Mouse (Mus musculus): ENCODE data around the gene Gm20708. TPM values are rescaled to one million over a fixed set of nuclear protein-coding genes. Genes with fewer than 3 reads are reported as not detected.

Gene Gm20708
- polyA plus RNA-seq, 1 experiment, result not detected

GRCm38 (mm10) chr11:117881787-117882186 lies 72.3 kb downstream of the Gm20708 start:
- Histone ChIP-seq H3K4me3 (replicated peaks) (no peak overlapping the region), H3K9me3 (no peaks in the 10 kb centered on the region), H3K36me3 (replicated peaks; ENCODE audit: low read length) (no peaks in the 10 kb centered on the region), H3K4me1 (peaks cover 72% of the 10 kb centered on the region), H3K27me3 (replicated peaks) (peaks cover 49% of the 10 kb centered on the region)
- no peak for TF ChIP-seq GATA1 (IDR thresholded peaks at IDR 0.05; ENCODE audit: borderline replicate concordance, low read length)
- no peak for TF ChIP-seq FLI1 (IDR thresholded peaks at IDR 0.05; ENCODE audit: low read length)

- Histone ChIP-seq H3K4me3 (replicated peaks) (no peak overlapping the region), H3K27me3 (replicated peaks) (peaks cover 51% of the 10 kb centered on the region), H3K4me1 (peaks cover 68% of the 10 kb centered on the region), H3K36me3 (replicated peaks; ENCODE audit: low read length) (no peaks in the 10 kb centered on the region), H3K9me3 (no peaks in the 10 kb centered on the region)
- TF ChIP-seq FLI1 (IDR thresholded peaks at IDR 0.05; ENCODE audit: low read length), result no peak
- TF ChIP-seq GATA1 (IDR thresholded peaks at IDR 0.05; ENCODE audit: borderline replicate concordance, low read length), result no peak
Observed at GRCm38 (mm10) chr11:117882208-117882607, 72.7 kb downstream of the Gm20708 start.

DNA sequence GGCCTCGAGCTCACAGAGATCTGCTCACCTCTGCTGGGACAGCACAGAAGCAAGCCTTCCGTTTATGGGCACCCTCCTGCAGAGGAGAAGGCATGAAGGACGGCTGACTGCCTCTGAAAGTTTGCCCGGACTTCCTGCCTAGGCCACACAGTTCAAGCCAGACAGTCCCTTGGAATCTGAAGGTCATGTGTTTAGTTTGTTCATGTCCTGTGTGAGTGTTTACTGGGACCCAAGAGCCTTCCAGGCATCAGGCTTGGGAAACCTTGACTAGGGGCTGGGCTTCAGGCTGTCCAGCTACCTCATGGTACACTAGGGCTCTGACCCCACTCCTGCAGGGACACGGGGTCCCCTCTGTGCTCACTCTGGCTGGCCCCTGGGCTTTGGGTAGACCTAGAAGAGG lies 76.5 kb downstream of the Gm20708 start:
- Histone ChIP-seq H3K9me3 (no peaks in the 10 kb centered on the region), H3K4me1 (peaks cover 48% of the 10 kb centered on the region), H3K27me3 (replicated peaks) (peaks cover 73% of the 10 kb centered on the region), H3K4me3 (replicated peaks) (no peak overlapping the region), H3K36me3 (replicated peaks; ENCODE audit: low read length) (no peaks in the 10 kb centered on the region)
- no peak for TF ChIP-seq FLI1 (IDR thresholded peaks at IDR 0.05; ENCODE audit: low read length)

DNA sequence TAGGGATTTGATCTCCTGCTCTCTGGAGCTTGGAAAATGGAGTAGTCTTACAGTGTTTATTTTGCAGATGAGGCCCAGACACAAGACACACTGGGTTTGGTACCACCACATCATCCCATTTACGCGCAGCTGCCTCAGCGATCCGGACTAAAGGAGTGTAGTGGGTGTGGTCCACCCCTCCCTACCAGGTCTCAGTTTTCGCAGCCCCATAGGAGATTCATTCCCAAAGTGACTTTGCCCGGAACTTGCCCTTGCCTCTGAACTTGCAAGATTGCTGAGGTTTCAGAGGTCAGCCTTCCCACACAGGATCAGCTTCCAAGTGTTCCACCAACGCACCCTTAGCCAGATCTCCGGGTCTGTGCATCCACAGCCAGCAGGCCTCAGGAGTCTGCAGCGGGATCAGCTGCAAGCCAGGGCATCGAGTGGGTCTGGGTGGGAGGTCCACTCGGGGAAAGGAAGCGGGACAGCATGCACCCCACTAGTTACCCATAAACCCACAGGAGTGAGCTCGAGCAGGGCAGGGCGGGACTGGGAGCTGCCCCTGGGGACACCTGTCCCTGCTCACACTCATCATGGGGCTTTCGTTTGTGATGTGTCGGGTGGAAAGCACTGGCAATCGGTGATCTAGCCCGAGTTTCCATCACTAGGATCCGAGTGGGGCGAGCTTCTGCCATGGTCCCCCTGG lies 78.8 kb downstream of the Gm20708 start:
- Histone ChIP-seq H3K4me3 (replicated peaks) (no peak overlapping the region), H3K27me3 (replicated peaks) (peaks cover 72% of the 10 kb centered on the region), H3K4me1 (peaks cover 43% of the 10 kb centered on the region), H3K9me3 (no peaks in the 10 kb centered on the region), H3K36me3 (replicated peaks; ENCODE audit: low read length) (no peaks in the 10 kb centered on the region)
- TF ChIP-seq GATA1 (IDR thresholded peaks at IDR 0.05; ENCODE audit: borderline replicate concordance, low read length), result no peak
- no peak for TF ChIP-seq FLI1 (IDR thresholded peaks at IDR 0.05; ENCODE audit: low read length)

GRCm38 (mm10) chr11:117888853-117889822 lies 79.7 kb downstream of the Gm20708 start:
- H3K36me3 ChIP-seq (replicated peaks; ENCODE audit: low read length), result no peaks in the 10 kb centered on the region
- no peak for TF ChIP-seq GATA1 (IDR thresholded peaks at IDR 0.05; ENCODE audit: borderline replicate concordance, low read length)
- H3K27me3 ChIP-seq (replicated peaks), result peaks cover 68% of the 10 kb centered on the region
- peaks cover 48% of the 10 kb centered on the region for H3K4me1 ChIP-seq
- no peaks in the 10 kb centered on the region for H3K9me3 ChIP-seq
- no peak overlapping the region for H3K4me3 ChIP-seq (replicated peaks)

Other genes with a start within 250 kb of the Gm20708 start
- 5.7 and 9.3 TPM in 2 replicates for gene Tnrc6c, start 155.4 kb upstream of the Gm20708 start, polyA plus RNA-seq (2012; ENCODE audit: insufficient read depth, low replicate concordance)
- gene Tmc8, start 27.6 kb upstream of the Gm20708 start, polyA plus RNA-seq (2012; ENCODE audit: insufficient read depth, low replicate concordance), result 104 and 477 TPM in 2 replicates
- 78.2 and 118 TPM in 2 replicates for gene Tmc6, start 27.5 kb upstream of the Gm20708 start, polyA plus RNA-seq (2012; ENCODE audit: insufficient read depth, low replicate concordance)
- gene 6030468B19Rik, start 12.0 kb upstream of the Gm20708 start, polyA plus RNA-seq (2012; ENCODE audit: insufficient read depth, low replicate concordance), result 17.2 and 27.7 TPM in 2 replicates
- 89.2 and 120 TPM in 2 replicates for gene Syngr2, start within 50 bp of the Gm20708 start, polyA plus RNA-seq (2012; ENCODE audit: insufficient read depth, low replicate concordance)
- 1.8 and 2.6 TPM in 2 replicates for gene Afmid, start 16.3 kb downstream of the Gm20708 start, polyA plus RNA-seq (2012; ENCODE audit: insufficient read depth, low replicate concordance)
- 12.9 and 17.2 TPM in 2 replicates for gene Tk1, start 16.4 kb downstream of the Gm20708 start, polyA plus RNA-seq (2012; ENCODE audit: insufficient read depth, low replicate concordance)
- 58.9 and 69.8 TPM in 2 replicates for gene Birc5, start 39.6 kb downstream of the Gm20708 start, polyA plus RNA-seq (2012; ENCODE audit: insufficient read depth, low replicate concordance)
- 0.07 TPM in 1 of 2 replicates, not detected in the other for gene Tmem235, start 51.1 kb downstream of the Gm20708 start, polyA plus RNA-seq (2012; ENCODE audit: insufficient read depth, low replicate concordance)
- 6.0 and 6.4 TPM in 2 replicates for gene Tha1, start 63.8 kb downstream of the Gm20708 start, polyA plus RNA-seq (2012; ENCODE audit: insufficient read depth, low replicate concordance)
- gene Socs3, start 160.4 kb downstream of the Gm20708 start, polyA plus RNA-seq (2012; ENCODE audit: insufficient read depth, low replicate concordance), result 54.8 and 75.2 TPM in 2 replicates
- gene Pgs1, start 176.6 kb downstream of the Gm20708 start, polyA plus RNA-seq (2012; ENCODE audit: insufficient read depth, low replicate concordance), result 16.0 and 43.0 TPM in 2 replicates